8 mouse cellular contexts compared by ENCODE assay signal in genomic region chr5:104374308-104374660, GRCm38 (mm10). TPM values are rescaled to one million over a fixed set of nuclear protein-coding genes. Genes with fewer than 3 reads are reported as not detected.
DNase-seq lines count a peak whose midpoint lies in the region; ATAC-seq and TF ChIP-seq lines count a peak whose summit lies in the region.

No protein-coding gene starts in this region.

- TF ChIP-seq CTCF in liver, embryonic 14.5 days (IDR thresholded peaks at IDR 0.05; ENCODE audit: low read depth): no peak
- no peak for TF ChIP-seq CTCF in stomach, postnatal 0 days (IDR thresholded peaks at IDR 0.05; ENCODE audit: low read depth)

- no peak overlapping the region for H3K4me3 ChIP-seq in liver, embryonic 14.5 days (ENCODE audit: insufficient read depth in 1 of 2, low read depth in 2 of 2, low read length in 2 of 2)
- no peak overlapping the region for H3K4me3 ChIP-seq in stomach, postnatal 0 days (ENCODE audit: low read depth, low read length)

- no peaks in the 10 kb centered on the region for H3K4me1 ChIP-seq in liver, embryonic 14.5 days (replicated peaks; ENCODE audit: control insufficient read depth in 2 of 2, insufficient read depth in 2 of 2, low read length in 1 of 2)
- H3K4me1 ChIP-seq in stomach, postnatal 0 days (replicated peaks; ENCODE audit: control insufficient read depth, insufficient read depth): no peaks in the 10 kb centered on the region

- TF ChIP-seq EP300 in liver, embryonic 14.5 days (IDR thresholded peaks at IDR 0.05; ENCODE audit: low read depth): no peak
- TF ChIP-seq EP300 in stomach, postnatal 0 days (optimal IDR thresholded peaks at IDR 0.05): no peak

- H3K9ac ChIP-seq in liver, embryonic 14.5 days (replicated peaks): no peak overlapping the region
- no peak overlapping the region for H3K9ac ChIP-seq in stomach, postnatal 0 days (ENCODE audit: low read length)

- no peaks in the 10 kb centered on the region for H3K9me3 ChIP-seq in liver, embryonic 14.5 days (ENCODE audit: control insufficient read depth, low read length)
- no peaks in the 10 kb centered on the region for H3K9me3 ChIP-seq in stomach, postnatal 0 days (ENCODE audit: control insufficient read depth, low read length)

- intact Hi-C loops in heart, postnatal 14 days (cut with DNase I): no loop called here

- ATAC-seq in liver, embryonic 14.5 days (ENCODE audit: insufficient read depth): 0 out of 2 replicates have a peak, but pooled peaks have one; percentile 35
- peak; percentile 76 for ATAC-seq in stomach, postnatal 0 days (ENCODE audit: low FRiP score, low TSS enrichment)
- no peak for ATAC-seq in inflammation-experienced regulatory T-cells, adult 6 months

- H3K36me3 ChIP-seq in liver, embryonic 14.5 days (replicated peaks; ENCODE audit: control insufficient read depth, insufficient read depth, low read depth): no peaks in the 10 kb centered on the region
- H3K36me3 ChIP-seq in stomach, postnatal 0 days (ENCODE audit: control insufficient read depth, insufficient read depth, low read length): no peaks in the 10 kb centered on the region

- 67% methylated on average over 6 of the region's 6 CpGs for WGBS in liver, embryonic 14.5 days (ENCODE audit: insufficient replicate concordance)
- WGBS in stomach, postnatal 0 days: 40% methylated on average over 6 of the region's 6 CpGs

- peak; percentile 8 to 26 for DNase-seq in cerebellum, postnatal 25 days
- no peak for DNase-seq in cerebellum, adult 11-12 months
- DNase-seq in brain, adult 2 months (ENCODE audit: low read depth, low spot score): peak; percentile 23
- DNase-seq in heart, postnatal 14 days: peak; percentile 58 to 68
- peak in 1 of 3 experiments; percentile 1 for DNase-seq in liver, embryonic 14.5 days (ENCODE audit: low read depth in 3 of 3, low spot score in 3 of 3)
- DNase-seq in stomach, postnatal 0 days (ENCODE audit: low spot score): peak; percentile 29
- DNase-seq in frontal cortex, postnatal 14 days (ENCODE audit: low spot score in 2 of 2): no peak

- no peak overlapping the region for H3K4me2 ChIP-seq in liver, embryonic 14.5 days (ENCODE audit: low read depth)
- H3K4me2 ChIP-seq in stomach, postnatal 0 days (replicated peaks; ENCODE audit: low read depth): no peak overlapping the region

- H3K27me3 ChIP-seq in liver, embryonic 14.5 days (ENCODE audit: control insufficient read depth, insufficient read depth, low read length): no peaks in the 10 kb centered on the region
- no peaks in the 10 kb centered on the region for H3K27me3 ChIP-seq in stomach, postnatal 0 days (ENCODE audit: control insufficient read depth, insufficient read depth, low read length)

- H3K27ac ChIP-seq in liver, embryonic 14.5 days: no peak overlapping the region
- H3K27ac ChIP-seq in stomach, postnatal 0 days (replicated peaks): no peak overlapping the region

RNA-seq across cellular contexts. Expression of gene Mepe, which starts 49.2 kb away (rescaled TPM):
- not detected for total RNA-seq in heart, postnatal 14 days (2021)
- polyA plus RNA-seq in liver, embryonic 14.5 days (2012; rRNA removed): not detected in 2 replicates
- polyA plus RNA-seq in liver, embryonic 14.5 days (2014; fragmentation: Nextera tagmentation; extraction: Ambion mirVana): not detected in 2 replicates
- polyA plus RNA-seq in stomach, postnatal 0 days (2015; fragmentation: Nextera tagmentation; extraction: Ambion mirVana): not detected in 2 replicates
- not detected for polyA plus RNA-seq in inflammation-experienced regulatory T-cells, adult 6 months (2017; shearing (Covaris generic))

Comparison
In these comparisons a context has a peak if more than half of its experiments do, and no peak if none do; other contexts are left out.
1. DNase-seq: peak in cerebellum, postnatal 25 days (2 of 2), brain, adult 2 months (single experiment), heart, postnatal 14 days (2 of 2) and stomach, postnatal 0 days (single experiment); none in cerebellum, adult 11-12 months (single experiment) and frontal cortex, postnatal 14 days (0 of 2).